Mouse (Mus musculus) gastrocnemius, postnatal 10 days (tissue): Measurements from ENCODE around the gene Olfr1323. TPM values are rescaled to one million over a fixed set of nuclear protein-coding genes. Genes with fewer than 3 reads are reported as not detected.

Experiments
- DNase-seq: peaks from one replicate; pipeline ENCODE4 v3.0.0; 2021; ENCODE audit warnings: mixed read lengths
- long read RNA-seq, 2 experiments: library from polyadenylated mRNA; stranded (forward); transcript quantifications; one replicate each; pipeline ENCODE4 v2.0.0; 2021
- total RNA-seq, 2 experiments: library from RNA; stranded (reverse); gene quantifications; 2 replicates each; pipeline ENCODE4 v1.2.3; 2021

The Olfr1323 gene
- not detected for total RNA-seq
- long read RNA-seq, experiment 1: 0 reads
- long read RNA-seq, experiment 2: 0 reads

DNA sequence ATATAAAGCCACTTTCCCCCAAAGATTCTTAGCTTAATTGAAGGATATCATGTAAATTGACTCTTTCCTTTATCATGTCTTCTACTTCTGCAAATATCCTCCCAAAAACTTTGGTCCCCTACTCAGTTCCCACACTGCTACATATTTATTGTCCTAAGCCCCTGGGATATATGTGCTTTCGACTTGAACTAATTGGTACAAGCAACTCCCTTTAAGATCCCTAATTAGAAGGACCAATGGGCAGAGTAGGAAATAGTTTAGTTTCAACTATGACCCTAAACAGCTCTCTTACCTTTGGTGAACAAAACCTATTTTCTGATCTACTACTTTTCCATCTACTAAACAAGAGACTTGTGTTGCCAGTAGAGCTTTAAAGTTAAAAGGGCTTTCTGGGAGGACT lies at the start of gene Olfr1323:
Olfr1323 (minus strand) TSS at position 101 of the 400 bp plus-strand sequence.
- no peak for DNase-seq

DNA sequence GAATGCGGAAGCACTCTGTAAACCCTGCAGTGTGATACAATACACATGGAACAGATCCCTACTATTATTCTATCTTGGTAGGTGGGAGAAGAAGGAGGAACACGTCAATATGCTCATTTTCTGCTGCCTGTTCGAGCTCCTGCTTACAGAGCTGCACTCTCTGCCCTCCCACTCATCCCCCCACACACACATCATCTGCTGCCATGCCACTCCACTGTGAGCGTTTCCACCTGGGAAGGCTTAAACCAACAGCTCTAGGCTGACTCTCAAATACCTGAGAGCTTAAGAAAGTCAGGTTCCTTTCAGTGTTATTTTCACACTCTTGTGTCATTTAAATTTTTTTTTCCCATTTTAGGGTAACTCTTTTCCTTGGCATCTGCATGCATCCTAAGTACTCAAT lies 6.9 kb downstream of the Olfr1323 start:
- DNase-seq: no peak

Other genes with a start within 250 kb of the Olfr1323 start
- gene Igsf1, start 221.6 kb downstream of the Olfr1323 start, total RNA-seq: 10 to 100 TPM; 28.7 to 42.9 TPM
- not detected for gene Olfr1322, start 127.9 kb downstream of the Olfr1323 start, total RNA-seq